Mouse (Mus musculus) heart, embryonic 16.5 days (tissue): Measurements from ENCODE around the gene Ccdc50. TPM values are rescaled to one million over a fixed set of nuclear protein-coding genes. Genes with fewer than 3 reads are reported as not detected.

Experiments
- ATAC-seq: fragments of 200-750 bp; cut with Nextera tagmentation; replicated peaks from 2 replicates; pipeline ENCODE4 v1.8.0; 2017; ENCODE audit warnings: moderate number of reproducible peaks; ENCODE audit not compliant: insufficient read depth, low FRiP score; ENCODE audit errors: extremely low read depth
- H3K27ac ChIP-seq: fragments of 300-500 bp; sonication (generic); 2 replicates; pipeline ENCODE4 v1.5.1; 2014; ENCODE audit warnings: mild to moderate bottlenecking, low read length, control low read depth, moderate library complexity
- H3K27me3 ChIP-seq: fragments of 300-500 bp; sonication (generic); 2 replicates; pipeline ENCODE4 v1.6.1; 2014; ENCODE audit warnings: low read length, mixed read lengths; ENCODE audit not compliant: control insufficient read depth, insufficient read depth
- H3K36me3 ChIP-seq: fragments of 300-500 bp; sonication (generic); 2 replicates; pipeline ENCODE4 v1.6.1; 2014; ENCODE audit not compliant: control insufficient read depth, insufficient read depth
- H3K4me1 ChIP-seq: fragments of 300-500 bp; sonication (generic); 2 replicates; pipeline ENCODE4 v1.6.1; 2014; ENCODE audit warnings: low read length, mixed read lengths; ENCODE audit not compliant: control insufficient read depth, insufficient read depth
- H3K4me2 ChIP-seq: fragments of 300-500 bp; sonication (generic); 2 replicates; pipeline ENCODE4 v1.6.1; 2014; ENCODE audit warnings: low read depth, mild to moderate bottlenecking, control low read depth, low read length
- H3K4me3 ChIP-seq: fragments of 300-500 bp; sonication (generic); 2 replicates; pipeline ENCODE4 v1.5.1; 2014; ENCODE audit warnings: mild to moderate bottlenecking, control low read depth, low read length
- H3K9ac ChIP-seq: fragments of 300-500 bp; sonication (generic); 2 replicates; pipeline ENCODE4 v1.6.1; 2014; ENCODE audit warnings: low read length, control low read depth
- H3K9me3 ChIP-seq: fragments of 300-500 bp; sonication (generic); replicated peaks from 2 replicates; pipeline ENCODE4 v1.6.1; 2016; ENCODE audit warnings: low read length; ENCODE audit not compliant: control insufficient read depth
- whole genome bisulfite sequencing: fragments of 180-500 bp; shearing (Covaris S2); extraction: QIAGEN DNeasy Blood & Tissue Kit; methylation state at CpG from one replicate; pipeline ENCODE4 v1.1.7; 2014; 5-methylcytosine and 5-hydroxymethylcytosine counted together
- polyA plus RNA-seq: library from polyadenylated mRNA; unstranded; fragments of >200 nt; fragmentation: Nextera tagmentation; extraction: Ambion mirVana; gene quantifications from 2 replicates; pipeline ENCODE4 v1.2.1, GENCODE M21; 2015

The Ccdc50 gene
- polyA plus RNA-seq, 1 experiment from 2014 or later: 25.0 TPM

DNA sequence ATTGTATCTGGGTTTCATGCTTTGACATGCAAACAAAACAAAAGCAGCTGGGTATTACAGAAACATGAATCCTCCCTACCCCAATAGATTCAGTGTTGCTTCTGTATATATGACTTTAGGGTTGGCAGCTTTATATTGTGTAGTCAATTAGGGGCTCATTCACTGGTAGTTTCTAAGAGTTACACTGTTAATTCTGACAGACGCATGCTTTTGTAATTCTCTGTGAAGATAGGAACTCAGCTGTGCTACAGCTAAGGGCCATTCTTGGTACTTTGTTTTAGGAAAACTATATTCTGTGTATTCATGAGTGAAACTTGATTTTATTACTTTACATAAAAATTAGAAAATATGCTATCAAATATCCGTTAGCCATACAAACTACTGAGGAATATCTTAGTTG is 65.2 kb downstream of the Ccdc50 start:
- H3K27me3 ChIP-seq: no peaks in the 10 kb centered on the region
- H3K9me3 ChIP-seq: no peaks in the 10 kb centered on the region
- 85% methylated on average over 2 of the region's 2 CpGs for WGBS
- peaks cover 6% of the 10 kb centered on the region; the same call in 1 of the 2 replicates for H3K36me3 ChIP-seq
- no peak overlapping the region for H3K27ac ChIP-seq
- no peak for ATAC-seq
- H3K9ac ChIP-seq: no peak overlapping the region
- no peaks in the 10 kb centered on the region for H3K4me1 ChIP-seq
- H3K4me3 ChIP-seq: no peak overlapping the region
- H3K4me2 ChIP-seq: no peak overlapping the region

- H3K27me3 ChIP-seq: no peaks in the 10 kb centered on the region
- no peaks in the 10 kb centered on the region for H3K36me3 ChIP-seq
- H3K4me2 ChIP-seq: no peak overlapping the region
- whole genome bisulfite sequencing: 19% methylated on average over 4 of the region's 4 CpGs
- no peak overlapping the region for H3K27ac ChIP-seq
- H3K4me1 ChIP-seq: no peaks in the 10 kb centered on the region
- ATAC-seq: 0 out of 2 replicates have a peak, but pooled peaks have one; percentile 41
- H3K4me3 ChIP-seq: no peak overlapping the region
- H3K9me3 ChIP-seq: no peaks in the 10 kb centered on the region
- H3K9ac ChIP-seq: no peak overlapping the region
Observed at GRCm38 (mm10) chr16:27457273-27457672, 68.6 kb downstream of the Ccdc50 start.

- no peaks in the 10 kb centered on the region for H3K4me1 ChIP-seq
- no peak overlapping the region for H3K27ac ChIP-seq
- H3K27me3 ChIP-seq: no peaks in the 10 kb centered on the region
- 22% methylated on average over 5 of the region's 5 CpGs for WGBS
- no peak overlapping the region for H3K9ac ChIP-seq
- no peaks in the 10 kb centered on the region for H3K9me3 ChIP-seq
- no peaks in the 10 kb centered on the region for H3K36me3 ChIP-seq
- H3K4me3 ChIP-seq: no peak overlapping the region
- ATAC-seq: no peak
- no peak overlapping the region for H3K4me2 ChIP-seq
Observed at GRCm38 (mm10) chr16:27468731-27469130, 80.1 kb downstream of the Ccdc50 start.

GRCm38 (mm10) chr16:27471389-27471788 is 82.7 kb downstream of the Ccdc50 start:
- Histone ChIP-seq H3K36me3 (no peaks in the 10 kb centered on the region), H3K4me3 (no peak overlapping the region), H3K4me1 (no peaks in the 10 kb centered on the region), H3K9ac (no peak overlapping the region), H3K27me3 (no peaks in the 10 kb centered on the region), H3K27ac (no peak overlapping the region), H3K4me2 (no peak overlapping the region), H3K9me3 (no peaks in the 10 kb centered on the region)
- no peak for ATAC-seq
- 72% methylated on average over 6 of the region's 6 CpGs for WGBS

GRCm38 (mm10) chr16:27483834-27484233 is 95.2 kb downstream of the Ccdc50 start:
- no peak overlapping the region for H3K4me3 ChIP-seq
- 88% methylated on average over 1 of the region's 1 CpGs for WGBS
- H3K36me3 ChIP-seq: no peaks in the 10 kb centered on the region
- no peaks in the 10 kb centered on the region for H3K27me3 ChIP-seq
- H3K4me2 ChIP-seq: no peak overlapping the region
- H3K4me1 ChIP-seq: no peaks in the 10 kb centered on the region
- H3K9ac ChIP-seq: no peak overlapping the region
- H3K27ac ChIP-seq: no peak overlapping the region
- no peak for ATAC-seq
- no peaks in the 10 kb centered on the region for H3K9me3 ChIP-seq

Other genes starting within 250 kb of the Ccdc50 start
- 0.10 TPM in 1 of 2 replicates, not detected in the other for gene Ostn, start 81.4 kb upstream of the Ccdc50 start, polyA plus RNA-seq
- 8.7 and 28.7 TPM in 2 replicates for gene Uts2b, start 18.6 kb upstream of the Ccdc50 start, polyA plus RNA-seq